Mouse (Mus musculus): ENCODE measurements at regions not wholly inside any gene's neighbourhood (a gene's known extent, or its start where the extent isn't known, plus 50 kb on each side); places are given as distances from the start of the nearest gene placed in this dataset.

DNA sequence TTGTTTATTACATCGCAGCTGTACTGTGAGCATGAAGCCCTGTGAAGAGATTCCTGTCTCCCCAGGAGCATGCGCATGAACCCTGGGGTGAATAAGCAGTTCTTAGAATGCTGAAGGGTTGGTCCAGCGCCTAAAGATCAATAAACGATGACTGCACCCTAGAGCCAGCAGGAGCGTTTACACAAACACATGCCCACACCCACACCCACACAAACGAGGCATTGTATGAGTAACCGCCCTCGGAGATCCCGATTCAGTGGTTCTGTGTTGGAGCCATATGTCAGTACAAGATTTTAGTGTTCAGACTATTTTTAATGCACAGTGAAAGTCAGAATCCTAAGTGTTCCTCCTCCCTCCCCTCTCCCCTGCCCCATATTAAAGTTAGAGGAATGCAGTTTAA, 57.3 kb downstream of the Edn1 start:
- DNase-seq (ENCODE audit: low read depth, low spot score): no peak

- no peak for DNase-seq (ENCODE audit: low read depth, low spot score)
Observed at GRCm38 (mm10) chr13:42367655-42368554, 66.6 kb downstream of the Edn1 start.

- DNase-seq (ENCODE audit: low read depth, low spot score): no peak
Observed at GRCm38 (mm10) chr13:42369826-42370225, 68.5 kb downstream of the Edn1 start.

- no peak for DNase-seq (ENCODE audit: low read depth, low spot score)
Observed at GRCm38 (mm10) chr13:42372201-42372600, 70.9 kb downstream of the Edn1 start.

DNA sequence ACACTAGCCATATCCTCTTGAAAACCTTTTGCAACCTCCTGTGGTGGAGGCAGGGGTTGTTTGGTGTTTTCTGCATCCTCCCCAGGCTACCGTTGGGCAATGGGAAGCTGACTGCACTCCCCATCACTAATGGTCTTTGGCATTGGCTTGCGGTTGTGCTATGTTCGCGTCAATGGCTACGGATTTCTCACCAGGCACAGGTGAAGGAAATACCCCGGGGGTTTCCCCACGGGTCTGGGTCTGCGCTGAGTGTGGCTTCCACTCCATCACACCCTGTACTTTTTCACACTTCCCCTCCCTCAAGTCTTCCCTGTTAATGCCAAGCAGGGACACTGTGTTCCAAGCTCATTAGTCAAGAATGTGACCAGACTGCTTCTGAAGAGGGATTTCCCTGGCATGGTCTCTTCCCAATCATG, 72.9 kb downstream of the Edn1 start:
- peak; percentile 1 for DNase-seq (ENCODE audit: low read depth, low spot score)

DNA sequence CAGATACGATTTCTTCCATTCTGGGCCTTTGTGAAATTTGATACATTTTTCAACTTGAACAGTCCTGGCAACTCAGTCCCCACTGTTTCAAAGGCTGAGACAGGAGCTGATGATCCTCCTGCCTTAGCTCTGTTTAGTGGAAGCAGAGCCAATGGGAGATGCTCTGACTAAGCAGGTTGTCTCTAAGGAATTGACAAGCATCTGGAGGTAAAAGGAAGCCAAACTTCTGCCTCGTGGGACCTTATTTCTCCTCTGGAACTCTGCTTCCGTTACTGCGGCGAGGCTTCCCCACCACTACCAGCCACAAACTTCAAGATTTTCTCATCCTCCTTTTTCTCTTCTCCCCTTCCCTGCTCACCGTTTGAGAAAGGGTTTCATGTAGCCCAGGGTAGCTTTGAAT, 78.4 kb downstream of the Edn1 start:
- DNase-seq (ENCODE audit: low read depth, low spot score): no peak

GRCm38 (mm10) chr13:42383099-42383498, 81.8 kb downstream of the Edn1 start:
- no peak for DNase-seq (ENCODE audit: low read depth, low spot score)

DNA sequence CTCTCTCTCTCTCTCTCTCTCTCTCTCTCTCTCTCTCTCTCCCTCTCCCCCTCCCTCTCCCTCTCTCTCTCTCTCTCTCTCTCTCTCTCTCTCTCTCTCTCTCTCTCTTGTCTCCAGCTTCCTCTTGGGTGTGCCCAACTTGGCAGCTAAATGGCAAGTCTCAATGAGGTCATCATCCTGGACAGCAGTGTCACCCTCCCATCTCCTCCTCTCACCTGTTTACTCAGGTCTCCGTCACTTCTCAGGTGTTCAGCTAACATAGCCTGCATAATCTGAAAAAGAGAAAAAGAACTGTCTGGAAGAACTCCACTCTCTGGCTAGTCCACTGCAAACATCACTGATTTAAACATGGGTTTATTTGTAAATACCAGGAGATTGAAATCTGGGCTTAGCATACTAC, 89.1 kb downstream of the Edn1 start:
- no peak for DNase-seq (ENCODE audit: low read depth, low spot score)

- no peak for DNase-seq (ENCODE audit: low read depth, low spot score)
Observed at GRCm38 (mm10) chr13:42391330-42392005, 90.2 kb downstream of the Edn1 start.

DNA sequence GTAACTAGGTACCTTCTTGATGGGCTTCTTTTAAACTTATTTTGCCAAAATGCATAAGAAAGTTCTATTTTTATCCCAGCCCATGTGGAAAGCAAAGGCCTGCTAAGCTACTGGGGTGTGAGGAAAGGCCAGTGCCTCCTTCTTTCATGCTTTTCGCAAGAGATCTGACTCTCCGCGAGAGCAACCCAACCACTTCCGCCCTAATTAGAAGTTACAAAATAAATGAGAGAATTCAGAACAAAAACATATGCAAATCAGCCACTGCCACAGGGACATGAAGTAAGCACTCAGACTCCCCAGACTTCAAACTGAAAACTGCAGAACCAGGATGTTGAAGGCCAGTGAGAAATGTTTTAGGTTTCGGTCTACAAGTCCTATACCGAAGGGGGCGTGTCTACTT, 91.4 kb downstream of the Edn1 start:
- peak; percentile 4 for DNase-seq (ENCODE audit: low read depth, low spot score)

- DNase-seq (ENCODE audit: low read depth, low spot score): no peak
Observed at GRCm38 (mm10) chr13:42394572-42394971, 93.3 kb downstream of the Edn1 start.

GRCm38 (mm10) chr13:42401513-42401912, 100.2 kb downstream of the Edn1 start:
- no peak for DNase-seq (ENCODE audit: low read depth, low spot score)

DNA sequence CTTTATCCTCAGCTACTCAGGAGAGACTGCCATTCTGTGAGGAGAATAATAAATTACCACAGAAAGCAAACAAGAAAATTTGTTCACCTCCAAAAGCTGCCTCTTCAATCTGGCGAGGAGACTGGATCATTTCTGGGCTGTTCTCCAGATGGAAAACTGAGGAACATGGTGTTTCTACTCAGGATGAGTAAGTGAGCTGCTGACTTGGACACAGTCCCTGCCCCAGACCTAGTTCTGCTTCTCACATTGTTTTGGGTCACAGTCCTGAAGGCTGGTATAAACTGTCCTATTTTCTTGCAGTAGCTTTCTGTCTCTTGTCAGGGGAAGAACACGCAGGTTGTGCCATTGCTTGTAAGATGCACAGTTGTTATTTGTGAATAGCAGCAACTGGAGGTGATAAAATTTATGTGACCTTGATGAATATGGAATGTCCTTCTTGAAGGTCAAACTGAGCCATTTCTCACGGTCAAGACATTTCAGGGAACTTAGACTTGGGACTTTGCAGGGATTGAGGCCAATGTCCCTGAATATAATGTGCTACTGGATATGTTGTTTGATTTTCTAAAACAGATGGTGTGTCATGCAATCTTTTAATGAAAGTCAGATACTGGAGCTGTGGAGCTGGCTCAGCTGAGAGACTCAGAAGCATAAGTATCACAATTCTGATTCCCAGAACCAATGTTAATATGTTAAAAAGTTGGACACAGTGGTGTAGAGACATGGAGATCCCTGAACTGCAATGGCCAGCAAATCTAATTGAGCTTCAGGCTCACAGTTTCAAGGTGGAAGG, 102.2 kb downstream of the Edn1 start:
- DNase-seq (ENCODE audit: low read depth, low spot score): no peak

- no peak for DNase-seq (ENCODE audit: low read depth, low spot score)
Observed at GRCm38 (mm10) chr13:42412652-42413282, 111.5 kb downstream of the Edn1 start.

GRCm38 (mm10) chr13:42446921-42447320, 145.6 kb downstream of the Edn1 start:
- no peak for DNase-seq (ENCODE audit: low read depth, low spot score)

DNA sequence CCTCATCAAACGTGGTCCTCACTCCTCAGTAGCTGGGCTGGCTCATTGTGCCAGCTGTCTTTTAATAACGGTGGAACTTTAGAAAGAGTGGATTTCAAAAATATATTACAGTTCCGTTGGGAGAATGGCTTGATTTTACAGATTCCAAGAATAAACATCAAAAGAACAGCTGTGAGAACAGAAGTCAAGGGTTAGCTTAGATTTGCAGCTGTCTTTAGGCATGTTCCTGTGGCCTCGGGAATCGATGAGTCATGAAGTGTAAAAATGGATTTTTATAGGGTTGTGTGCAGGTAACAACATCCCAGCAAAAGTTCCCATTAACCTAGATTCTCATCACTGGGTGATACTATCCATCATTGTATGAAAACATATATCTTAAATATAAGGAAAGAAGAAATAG, 152.4 kb downstream of the Edn1 start:
- no peak for DNase-seq (ENCODE audit: low read depth, low spot score)

DNA sequence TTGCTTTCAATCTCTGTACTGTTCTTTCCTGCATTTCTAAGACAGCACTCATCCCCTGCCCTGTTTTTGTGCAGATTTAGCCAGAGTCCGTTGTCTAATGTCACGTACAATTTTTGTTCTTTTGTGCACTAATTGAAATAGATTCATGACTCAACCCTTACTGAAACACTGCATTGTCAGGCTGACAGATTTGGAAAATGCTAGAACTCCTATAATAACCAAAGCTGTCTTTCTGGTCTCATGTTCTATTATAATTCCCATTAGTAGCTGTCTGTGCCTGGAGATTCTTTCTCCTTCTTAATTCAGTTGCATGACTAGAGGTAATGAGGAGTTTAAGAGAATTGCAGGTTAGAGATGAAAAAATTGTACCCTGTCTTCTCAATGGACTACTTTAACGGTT, 158.6 kb downstream of the Edn1 start:
- DNase-seq (ENCODE audit: low read depth, low spot score): no peak

DNA sequence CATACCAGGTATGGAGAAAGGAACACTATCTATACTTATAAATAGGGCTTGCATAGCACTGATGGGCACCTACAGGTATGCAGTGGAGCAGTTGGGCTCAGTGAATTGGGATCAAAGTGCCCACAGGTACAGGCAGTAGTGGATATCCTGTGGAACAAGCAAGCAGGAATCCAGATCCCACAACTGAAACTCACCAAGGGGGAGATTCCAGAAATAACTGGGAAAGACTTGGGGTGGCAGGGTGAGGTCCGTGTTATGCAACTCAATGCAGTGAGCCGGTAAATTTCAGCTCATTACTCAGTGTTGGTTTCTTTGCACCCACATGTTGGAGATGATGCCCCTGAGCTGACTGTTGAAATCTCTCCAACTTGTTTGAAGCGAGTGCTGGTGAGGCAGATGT, 177.5 kb downstream of the Edn1 start:
- no peak for DNase-seq (ENCODE audit: low read depth, low spot score)

DNA sequence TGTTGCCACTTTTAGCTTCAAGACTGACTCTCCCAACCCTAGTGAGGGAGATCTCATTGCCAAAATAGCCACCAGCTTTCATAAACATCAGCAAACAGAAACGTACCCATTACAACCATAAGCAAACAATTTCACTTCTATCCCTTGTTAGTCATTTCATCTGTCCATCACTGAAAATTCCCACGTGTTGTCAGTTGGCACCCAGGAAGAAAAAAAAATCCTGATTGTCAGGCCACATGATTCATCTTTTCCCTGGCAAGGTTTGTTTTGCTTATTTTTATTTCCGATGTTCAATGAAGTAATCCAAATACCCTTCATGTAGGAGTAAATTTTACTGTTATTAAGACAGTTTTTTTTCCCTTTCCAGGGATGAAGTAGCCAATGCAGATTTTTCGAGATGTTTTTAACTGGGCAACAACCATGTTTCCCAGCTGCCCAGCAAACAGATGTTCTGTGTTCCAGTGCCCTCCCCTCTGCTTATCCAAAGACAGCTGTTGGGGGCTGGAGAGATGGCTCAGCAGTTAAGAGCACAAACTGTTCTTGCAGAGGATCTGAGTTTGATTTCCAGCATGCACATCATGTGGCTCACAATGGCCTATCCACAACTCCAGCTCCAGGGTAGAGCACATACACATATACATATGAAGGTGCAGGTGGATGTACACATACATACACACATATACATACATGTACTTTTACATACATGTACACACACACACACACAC, 189.3 kb upstream of the Phactr1 start:
- no peak for DNase-seq (ENCODE audit: low read depth, low spot score)

GRCm38 (mm10) chr13:42494371-42494770, 186.1 kb upstream of the Phactr1 start:
- no peak for DNase-seq (ENCODE audit: low read depth, low spot score)

DNA sequence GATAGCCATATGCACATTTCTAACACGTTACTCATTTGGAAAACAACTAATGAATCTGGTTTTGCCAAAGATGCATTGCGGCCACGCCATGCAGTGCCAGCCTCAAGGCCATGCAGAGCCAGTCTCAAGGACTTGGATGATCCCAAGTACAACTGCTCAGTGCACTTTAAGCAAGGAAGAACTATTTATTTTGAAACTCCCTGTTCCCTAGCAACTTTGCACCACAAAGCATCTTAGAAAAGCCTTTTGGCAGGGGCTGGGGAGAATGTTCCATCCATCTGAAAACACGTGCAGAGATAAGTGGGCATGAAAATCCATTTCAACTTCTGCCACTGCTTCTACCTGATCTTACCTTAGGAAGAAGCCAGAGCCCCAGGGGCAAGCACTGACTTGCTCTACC, 182.1 kb upstream of the Phactr1 start:
- no peak for DNase-seq (ENCODE audit: low read depth, low spot score)

Measured in CD4-positive, CD25-positive, alpha-beta regulatory T cell, adult 2 months (primary cell).